Mouse (Mus musculus): Measurements from ENCODE around the gene Ddc. TPM values are rescaled to one million over a fixed set of nuclear protein-coding genes. Genes with fewer than 3 reads are reported as not detected.

Gene Ddc
- total RNA-seq, 1 experiment from 2014 or later = 68.7 TPM

- DNase-seq = peak; percentile 36
These were observed 52.9 kb downstream of the Ddc start for GRCm38 (mm10) chr11:11845044-11845443.

GRCm38 (mm10) chr11:11844367-11844971, 53.5 kb downstream of the Ddc start:
- peak; percentile 91 for DNase-seq

GRCm38 (mm10) chr11:11841590-11841989, 56.4 kb downstream of the Ddc start:
- no peak for DNase-seq

GRCm38 (mm10) chr11:11840746-11841145, 57.2 kb downstream of the Ddc start:
- DNase-seq = no peak

- DNase-seq = no peak
These were observed 58.1 kb downstream of the Ddc start for GRCm38 (mm10) chr11:11839874-11840273.

DNA sequence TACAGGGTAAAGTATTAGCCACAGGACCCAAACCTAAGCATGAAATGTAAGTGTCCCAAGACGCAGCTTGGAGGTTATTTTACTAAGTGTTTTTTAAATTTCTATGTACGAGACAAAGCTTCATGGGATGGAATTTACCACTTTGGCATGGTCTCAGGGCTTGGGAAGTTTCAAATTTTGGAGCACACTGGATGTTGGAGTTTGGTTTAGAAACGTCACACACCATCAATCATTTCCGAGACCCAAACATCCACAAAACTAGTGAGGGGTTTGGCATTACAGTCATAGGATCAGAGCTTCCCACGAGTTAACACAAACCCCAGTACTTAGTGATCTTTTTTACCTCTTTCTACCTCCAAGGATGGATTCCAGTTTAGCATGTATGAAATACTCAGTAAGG, 60.6 kb downstream of the Ddc start:
- no peak for DNase-seq

DNA sequence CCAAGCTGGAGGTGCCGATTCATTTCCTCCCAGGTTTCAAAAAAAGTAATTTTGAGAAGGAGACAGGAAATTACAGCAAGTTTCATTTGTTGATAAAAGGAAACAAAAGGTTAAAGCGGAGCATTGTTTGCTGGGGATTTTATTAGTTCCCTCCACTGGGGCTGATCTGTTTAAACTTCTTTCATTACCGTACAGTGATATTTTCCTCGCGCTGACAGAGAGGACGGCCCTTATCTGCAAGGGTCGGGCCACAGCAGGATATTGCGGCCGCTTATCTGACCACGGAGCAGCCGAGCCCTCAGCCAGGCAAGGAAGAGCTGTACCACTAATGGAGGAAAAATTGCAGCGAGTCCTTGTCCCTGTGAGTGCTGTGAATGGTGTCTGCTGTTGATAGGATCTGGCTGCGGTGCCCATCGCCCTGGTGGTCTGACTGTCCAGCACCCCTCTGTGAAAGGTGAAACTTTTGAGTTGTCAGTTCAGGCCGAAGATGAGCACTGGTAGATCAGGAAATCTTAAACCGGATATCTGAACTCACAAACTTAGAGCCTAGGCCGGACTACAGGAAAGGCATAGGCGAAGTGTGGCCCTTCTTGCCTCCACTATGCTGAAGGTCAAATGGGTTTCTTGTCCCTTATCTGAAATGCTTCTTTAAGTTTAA, 61.1 kb downstream of the Ddc start:
- peak; percentile 37 for DNase-seq

- no peak for DNase-seq
These were observed 61.7 kb downstream of the Ddc start for GRCm38 (mm10) chr11:11836262-11836661.

DNA sequence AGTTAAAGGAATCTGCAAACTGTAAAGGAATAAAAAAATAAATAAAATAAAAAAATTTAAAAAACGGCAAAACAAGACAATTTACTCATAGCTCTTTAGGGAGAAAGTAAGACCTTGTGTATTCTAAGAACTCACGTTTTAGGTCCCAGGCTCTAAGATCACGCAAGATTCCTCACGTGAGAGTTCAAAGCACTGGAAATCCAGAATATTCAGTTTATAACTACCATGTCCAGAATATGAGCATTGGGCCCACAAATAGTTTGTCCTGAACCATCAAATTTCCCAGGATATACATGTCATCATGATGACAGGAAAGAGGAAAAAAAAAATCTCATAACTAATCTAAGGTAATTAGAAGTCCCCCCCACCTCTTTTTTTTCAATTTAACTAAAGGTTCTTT, 62.2 kb downstream of the Ddc start:
- DNase-seq = no peak

GRCm38 (mm10) chr11:11835361-11835760, 62.6 kb downstream of the Ddc start:
- DNase-seq = no peak

DNA sequence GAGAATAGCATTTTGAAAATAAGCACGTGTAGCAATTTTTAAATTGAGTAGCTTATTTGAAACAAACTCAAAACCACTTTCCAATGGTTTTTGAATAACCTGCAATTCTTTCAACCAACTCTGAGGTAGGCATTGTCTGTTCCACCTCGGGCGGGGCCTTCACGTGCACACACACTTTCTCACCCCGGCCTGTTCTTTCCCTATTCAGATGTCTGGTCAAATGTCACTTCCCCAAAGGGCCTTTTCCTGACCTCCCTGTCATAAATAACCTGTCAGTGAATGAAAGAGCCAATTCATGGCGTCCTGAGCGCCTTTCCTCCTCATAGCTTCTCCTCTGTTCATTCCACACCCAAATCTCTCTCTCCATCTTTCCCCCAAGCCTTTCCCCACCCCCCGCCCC, 64.8 kb downstream of the Ddc start:
- DNase-seq = no peak

DNA sequence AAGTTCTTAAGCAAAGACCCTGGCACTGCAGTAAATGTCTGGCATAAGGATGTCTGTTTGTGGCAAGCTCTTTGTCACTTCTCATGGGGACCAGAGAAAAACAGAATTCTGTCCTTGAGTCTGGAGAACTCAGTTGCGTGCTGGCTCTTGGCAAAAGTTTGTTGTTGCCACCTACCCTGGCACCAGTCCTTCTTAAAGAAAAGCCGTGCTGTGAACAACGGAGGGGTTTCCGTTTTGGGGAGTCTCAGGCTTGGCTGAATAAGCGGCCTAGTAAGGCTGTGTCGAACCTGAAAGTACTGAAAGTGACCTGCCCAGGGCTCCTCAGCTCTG, 65.2 kb downstream of the Ddc start:
- DNase-seq = peak; percentile 33

- DNase-seq = no peak
These were observed 65.8 kb downstream of the Ddc start for GRCm38 (mm10) chr11:11831940-11832754.

- DNase-seq = no peak
These were observed 66.4 kb downstream of the Ddc start for GRCm38 (mm10) chr11:11831526-11831925.

GRCm38 (mm10) chr11:11830884-11831495, 67.0 kb downstream of the Ddc start:
- DNase-seq = no peak

DNA sequence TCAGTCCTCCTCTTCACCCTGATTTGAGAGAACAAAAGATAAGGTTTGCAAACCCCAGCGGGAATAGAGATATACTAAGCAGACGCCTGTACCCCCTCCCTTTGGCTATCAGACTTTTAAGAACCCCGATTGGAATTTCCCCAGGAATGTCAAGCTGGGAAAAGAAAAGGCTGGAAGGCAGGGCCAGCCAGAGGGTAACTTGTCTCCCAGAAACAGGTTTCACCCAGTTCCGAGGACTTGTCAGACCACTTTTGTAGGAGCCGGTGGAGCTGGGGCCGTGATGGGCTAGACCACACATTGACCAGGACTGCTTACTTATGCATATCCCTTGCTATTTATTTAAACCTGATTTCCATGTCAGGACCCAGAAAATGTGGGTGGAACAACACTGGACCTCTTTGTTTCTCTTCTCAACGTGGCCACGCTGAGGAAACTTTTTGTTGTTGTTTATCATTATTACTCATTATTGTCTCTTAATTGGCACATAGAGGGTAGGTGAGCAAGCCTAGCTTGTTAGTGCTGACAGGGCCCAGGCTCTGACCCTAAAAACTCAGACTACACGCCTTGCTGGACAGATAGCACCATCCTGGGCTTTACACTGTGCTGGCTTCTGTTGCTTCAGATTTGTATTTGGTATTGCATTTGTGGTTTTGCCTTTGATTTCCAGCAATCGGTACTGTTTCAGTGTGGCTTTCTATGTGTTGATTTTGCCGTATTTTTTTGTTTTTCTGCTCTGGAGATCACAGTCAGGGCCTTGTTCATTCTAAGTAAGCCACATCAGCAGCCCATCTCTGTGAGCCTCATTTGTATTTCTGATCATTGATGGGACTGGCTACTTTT, 68.6 kb downstream of the Ddc start:
- DNase-seq = no peak

DNA sequence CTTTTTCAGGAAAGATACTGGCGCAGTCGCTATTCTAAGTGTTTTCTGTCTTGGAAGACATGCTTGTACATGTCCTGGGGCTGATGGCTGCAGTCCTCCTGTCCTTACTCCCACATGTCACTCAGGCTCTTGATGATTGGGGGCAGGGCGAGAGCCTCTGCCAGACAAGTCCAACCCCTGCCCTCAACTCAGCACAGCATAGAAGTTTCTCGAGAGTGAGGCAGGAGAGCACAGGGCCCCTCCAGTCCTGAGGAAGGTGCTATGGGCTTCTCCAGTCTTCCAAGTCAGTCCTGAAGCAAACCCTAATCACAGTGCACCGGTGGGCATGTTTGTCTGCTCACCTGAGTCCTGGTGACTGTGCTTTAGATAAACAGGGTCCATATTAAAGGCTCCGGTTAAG, 69.2 kb downstream of the Ddc start:
- DNase-seq = no peak

DNA sequence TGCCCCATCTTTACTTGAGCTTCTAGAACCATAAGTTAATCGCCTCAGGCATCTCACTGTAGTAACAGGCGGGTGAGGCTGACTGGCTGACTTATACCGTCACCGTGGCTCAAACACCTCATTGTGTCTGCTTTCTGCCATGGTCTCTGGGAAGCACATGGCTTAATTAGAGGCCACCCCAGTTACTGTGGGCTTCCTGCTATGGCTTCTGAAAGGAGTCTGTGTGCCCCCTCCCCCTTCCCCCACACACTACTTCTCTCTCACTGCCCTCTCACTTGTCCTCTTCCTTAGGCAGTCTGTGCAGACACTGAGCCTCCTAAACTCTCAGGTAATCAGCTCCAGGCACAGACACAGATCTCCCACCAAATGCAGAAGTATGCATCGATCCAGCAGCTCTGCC, 69.7 kb downstream of the Ddc start:
- no peak for DNase-seq

DNA sequence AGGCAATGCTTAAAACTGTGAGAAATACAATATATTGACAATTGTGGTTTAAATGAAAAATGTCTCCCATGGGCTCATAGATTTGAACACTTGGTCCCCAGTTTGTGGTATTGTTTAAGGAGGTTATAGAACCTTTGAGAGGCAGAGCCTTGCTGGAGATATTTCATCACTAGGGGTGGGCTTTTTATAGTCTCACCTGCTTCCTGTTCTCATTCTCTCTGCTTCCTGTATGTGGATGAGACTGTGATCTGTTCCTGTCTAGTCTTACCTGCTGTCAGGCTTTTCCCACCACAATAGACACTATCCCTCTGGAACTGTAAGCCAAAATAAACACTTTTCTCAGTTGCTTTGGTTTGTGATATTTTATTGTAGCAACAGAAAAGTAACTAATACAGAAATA, 71.5 kb downstream of the Ddc start:
- no peak for DNase-seq

GRCm38 (mm10) chr11:11825670-11826069, 72.3 kb downstream of the Ddc start:
- DNase-seq = no peak

DNA sequence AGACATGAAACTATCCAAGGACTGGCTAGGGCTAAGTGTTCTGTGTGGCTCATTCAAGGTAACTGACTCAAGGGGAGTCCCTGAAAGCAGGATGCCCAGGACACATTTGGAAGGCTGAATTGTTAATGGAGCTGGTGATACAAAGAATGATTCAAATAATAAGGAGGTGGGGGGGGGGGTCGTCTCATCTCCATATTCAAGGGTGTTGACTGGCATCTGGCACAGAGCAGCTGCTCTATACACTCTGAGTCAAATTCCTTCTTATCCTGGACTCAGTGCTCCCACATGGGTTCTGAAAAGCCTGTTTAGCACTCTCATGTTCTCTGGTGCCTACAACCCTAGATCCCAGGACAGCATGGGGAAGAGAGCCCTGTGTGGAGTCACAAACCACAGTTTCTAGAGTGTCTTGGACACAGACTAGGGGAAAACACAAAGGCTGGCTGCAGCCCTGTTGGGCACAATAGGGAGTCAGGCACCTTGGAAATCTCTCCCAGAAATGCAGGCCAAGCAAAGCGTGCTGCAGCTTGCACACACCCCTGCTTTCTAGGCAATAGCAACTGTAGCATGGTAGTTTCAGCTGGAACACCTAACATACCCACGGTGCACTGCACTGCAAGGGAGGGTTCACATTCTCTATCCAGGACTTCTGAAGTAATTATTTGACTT, 72.8 kb downstream of the Ddc start:
- DNase-seq = peak; percentile 36
